Mouse (Mus musculus) heart, embryonic 14.5 days (tissue): ENCODE measurements at regions not wholly inside any gene's neighbourhood (a gene's known extent, or its start where the extent isn't known, plus 50 kb on each side); places are given as distances from the start of the nearest gene placed in this dataset.

ENCODE experiments used
- ATAC-seq: fragments of 200-750 bp; cut with Nextera tagmentation; 2 replicates; pipeline ENCODE4 v1.8.0; 2017; ENCODE audit warnings: low read depth, moderate TSS enrichment; ENCODE audit not compliant: insufficient number of reproducible peaks, insufficient read depth, low FRiP score
- H3K27ac ChIP-seq, 2 experiments: fragments of 200-500 bp in 1 of 2; fragments of 300-500 bp in 1 of 2; sonication (generic) in 1 of 2; replicated peaks in 1 of 2; 2 replicates each; pipeline ENCODE4 v1.5.1; 2012 to 2014; ENCODE audit warnings: low read depth in 2 of 2, low read length in 2 of 2, control low read depth in 1 of 2, mild to moderate bottlenecking in 1 of 2, mixed read lengths in 1 of 2; ENCODE audit not compliant: control insufficient read depth in 1 of 2, insufficient read depth in 1 of 2
- H3K27me3 ChIP-seq: fragments of 300-500 bp; sonication (generic); 2 replicates; pipeline ENCODE4 v1.6.1; 2014; ENCODE audit warnings: mild to moderate bottlenecking, low read length, control low read depth; ENCODE audit not compliant: control insufficient read depth, insufficient read depth
- H3K36me3 ChIP-seq: fragments of 300-500 bp; sonication (generic); 2 replicates; pipeline ENCODE4 v1.6.1; 2014; ENCODE audit warnings: mild to moderate bottlenecking, control low read depth, low read length, mixed read lengths; ENCODE audit not compliant: control insufficient read depth, insufficient read depth
- H3K4me1 ChIP-seq, 2 experiments: fragments of 200-500 bp in 1 of 2; fragments of 300-500 bp in 1 of 2; sonication (generic) in 1 of 2; 2 replicates each; pipeline ENCODE4 v1.6.1; 2012 to 2014; ENCODE audit warnings: low read length in 2 of 2, control low read depth in 1 of 2, mixed read lengths in 1 of 2; ENCODE audit not compliant: control insufficient read depth in 2 of 2, insufficient read depth in 2 of 2
- H3K4me2 ChIP-seq: fragments of 300-500 bp; sonication (generic); 2 replicates; pipeline ENCODE4 v1.6.1; 2014; ENCODE audit warnings: mild to moderate bottlenecking, low read length
- H3K4me3 ChIP-seq, 2 experiments: fragments of 200-500 bp in 1 of 2; fragments of 300-500 bp in 1 of 2; sonication (generic) in 1 of 2; 2 replicates each; pipeline ENCODE4 v1.5.1; 2012 to 2014; ENCODE audit warnings: low read length in 2 of 2, mild to moderate bottlenecking in 2 of 2, control low read depth in 1 of 2, low read depth in 1 of 2, moderate library complexity in 1 of 2; ENCODE audit not compliant: control insufficient read depth in 1 of 2, insufficient read depth in 1 of 2
- H3K9ac ChIP-seq: fragments of 300-500 bp; sonication (generic); 2 replicates; pipeline ENCODE4 v1.6.1; 2014; ENCODE audit warnings: mild to moderate bottlenecking, low read length
- H3K9me3 ChIP-seq: fragments of 300-500 bp; sonication (generic); 2 replicates; pipeline ENCODE4 v1.6.1; 2016; ENCODE audit warnings: low read length, control low read depth; ENCODE audit not compliant: control insufficient read depth
- WGBS: fragments of 180-500 bp; shearing (Covaris S2); extraction: QIAGEN DNeasy Blood & Tissue Kit; methylation state at CpG from one replicate; pipeline ENCODE4 v1.1.7; 2014; 5-methylcytosine and 5-hydroxymethylcytosine counted together

GRCm38 (mm10) chr15:62112151-62112550 lies 1189.3 kb upstream of the A1bg start:
- Histone ChIP-seq H3K9me3 (no peaks in the 10 kb centered on the region), H3K27me3 (no peaks in the 10 kb centered on the region), H3K9ac (no peak overlapping the region), H3K4me1 (peaks cover 5 to 16% of the 10 kb centered on the region in 2 experiments; a peak in 3 of 4 replicates), H3K27ac (no peak overlapping the region), H3K4me3 (no peak overlapping the region), H3K4me2 (no peak overlapping the region), H3K36me3 (no peaks in the 10 kb centered on the region)
- no peak for ATAC-seq
- WGBS, result 82% methylated on average over 2 of the region's 2 CpGs

- WGBS, result 80% methylated on average over 3 of the region's 3 CpGs
- no peak for ATAC-seq
- H3K4me3 ChIP-seq, result no peak overlapping the region
- H3K27me3 ChIP-seq, result no peaks in the 10 kb centered on the region
- peaks cover 9 to 21% of the 10 kb centered on the region in 2 experiments for H3K4me1 ChIP-seq
- H3K9ac ChIP-seq, result no peak overlapping the region
- H3K36me3 ChIP-seq, result no peaks in the 10 kb centered on the region
- no peaks in the 10 kb centered on the region for H3K9me3 ChIP-seq
- no peak overlapping the region for H3K27ac ChIP-seq
- no peak overlapping the region for H3K4me2 ChIP-seq
These were observed 1185.2 kb upstream of the A1bg start for GRCm38 (mm10) chr15:62107976-62108375.

- H3K9ac ChIP-seq, result no peak overlapping the region
- peak; percentile 89 for ATAC-seq
- H3K9me3 ChIP-seq, result peaks cover 7% of the 10 kb centered on the region; the same call in 1 of the 2 replicates
- no peak overlapping the region for H3K4me3 ChIP-seq
- no peaks in the 10 kb centered on the region for H3K36me3 ChIP-seq
- H3K4me2 ChIP-seq, result no peak overlapping the region
- no peaks in the 10 kb centered on the region for H3K27me3 ChIP-seq
- WGBS, result 3% methylated on average over 5 of the region's 5 CpGs
- H3K4me1 ChIP-seq, result peaks cover 9 to 16% of the 10 kb centered on the region in 2 experiments
- H3K27ac ChIP-seq, result peak overlapping the region; percentile 35 to 62
These were observed 1183.7 kb upstream of the A1bg start for GRCm38 (mm10) chr15:62106518-62106975.

GRCm38 (mm10) chr15:62105483-62105882 lies 1182.7 kb upstream of the A1bg start:
- ATAC-seq, result no peak
- peaks cover 7% of the 10 kb centered on the region; the same call in 1 of the 2 replicates for H3K9me3 ChIP-seq
- 68% methylated on average over 9 of the region's 9 CpGs for WGBS

GRCm38 (mm10) chr15:62104653-62105052 lies 1181.8 kb upstream of the A1bg start:
- H3K4me2 ChIP-seq, result no peak overlapping the region
- H3K4me1 ChIP-seq, result peaks cover 10 to 19% of the 10 kb centered on the region in 2 experiments
- no peak overlapping the region for H3K4me3 ChIP-seq
- no peaks in the 10 kb centered on the region for H3K36me3 ChIP-seq
- H3K27me3 ChIP-seq, result no peaks in the 10 kb centered on the region
- H3K9ac ChIP-seq, result no peak overlapping the region
- ATAC-seq, result no peak
- peaks cover 7% of the 10 kb centered on the region; the same call in 1 of the 2 replicates for H3K9me3 ChIP-seq
- H3K27ac ChIP-seq, result no peak overlapping the region
- WGBS, result 35% methylated on average over 7 of the region's 7 CpGs

More at GRCm38 (mm10) chr15:62105483-62105882, 1182.7 kb upstream of the A1bg start:
- H3K27me3 ChIP-seq, result no peaks in the 10 kb centered on the region
- no peak overlapping the region for H3K27ac ChIP-seq
- peaks cover 9 to 16% of the 10 kb centered on the region in 2 experiments for H3K4me1 ChIP-seq
- H3K4me3 ChIP-seq, result no peak overlapping the region
- no peak overlapping the region for H3K9ac ChIP-seq
- H3K4me2 ChIP-seq, result no peak overlapping the region
- H3K36me3 ChIP-seq, result no peaks in the 10 kb centered on the region

GRCm38 (mm10) chr15:62099683-62100082 lies 1176.9 kb upstream of the A1bg start:
- WGBS, result 47% methylated on average over 6 of the region's 6 CpGs

GRCm38 (mm10) chr15:62098791-62099660 lies 1176.2 kb upstream of the A1bg start:
- Histone ChIP-seq H3K27ac (no peak overlapping the region), H3K4me2 (peak overlapping the region; percentile 20; the same call in 1 of the 2 replicates), H3K4me1 (peaks cover 11 to 16% of the 10 kb centered on the region in 2 experiments), H3K9ac (no peak overlapping the region), H3K36me3 (no peaks in the 10 kb centered on the region), H3K27me3 (no peaks in the 10 kb centered on the region), H3K9me3 (peaks cover 7% of the 10 kb centered on the region; the same call in 1 of the 2 replicates), H3K4me3 (no peak overlapping the region)
- no peak for ATAC-seq
- WGBS, result 8% methylated on average over 16 of the region's 16 CpGs

More at GRCm38 (mm10) chr15:62099683-62100082, 1176.9 kb upstream of the A1bg start:
- Histone ChIP-seq H3K9ac (no peak overlapping the region), H3K4me2 (no peak overlapping the region), H3K4me1 (peaks cover 11 to 16% of the 10 kb centered on the region in 2 experiments), H3K36me3 (no peaks in the 10 kb centered on the region), H3K9me3 (peaks cover 7% of the 10 kb centered on the region; the same call in 1 of the 2 replicates), H3K27me3 (no peaks in the 10 kb centered on the region), H3K4me3 (no peak overlapping the region), H3K27ac (no peak overlapping the region)
- no peak for ATAC-seq
